Mouse (Mus musculus) left cerebral cortex, postnatal 36 days (tissue): ENCODE measurements around the gene Zfp317. TPM values are rescaled to one million over a fixed set of nuclear protein-coding genes. Genes with fewer than 3 reads are reported as not detected.
A peak's percentile ranks its signal among the peaks of the same experiment; 100 is the strongest.
"Not testable (repeated sequence)": the region's sequence is repeated elsewhere in the genome, so short reads cannot be mapped to it uniquely, and the experiment has no call there.

ENCODE experiments used
- DNase-seq, 2 experiments: peaks; one replicate each; pipeline ENCODE4 v3.0.0; 2021 to 2022; ENCODE audit warnings: low spot score in 2 of 2, mixed read lengths in 1 of 2
- intact Hi-C: fragments of 180-260 bp; cut with DNase I; formaldehyde crosslinking; loops from one replicate; pipeline ENCODE4 v1.15.1; 2025
- total RNA-seq, 2 experiments: library from RNA; stranded (reverse); gene quantifications; 2 replicates each; pipeline ENCODE4 v1.2.3; 2021

Gene Zfp317
- total RNA-seq = 10 to 100 TPM; 19.7 to 21.9 TPM

GRCm38 (mm10) chr9:19621843-19622822, at the start of gene Zfp317:
Gene Zfp317, plus strand, starts transcription at chr9:19622102.
- DNase-seq = peak; percentile 89 to 91
- intact Hi-C loops = no loop called here

GRCm38 (mm10) chr9:19582317-19582716, 39.6 kb upstream of the Zfp317 start, which contains the start of gene Olfr855:
Gene Olfr855, plus strand, starts transcription at chr9:19582617.
- intact Hi-C loops = no loop called here
- no peak for DNase-seq

DNA sequence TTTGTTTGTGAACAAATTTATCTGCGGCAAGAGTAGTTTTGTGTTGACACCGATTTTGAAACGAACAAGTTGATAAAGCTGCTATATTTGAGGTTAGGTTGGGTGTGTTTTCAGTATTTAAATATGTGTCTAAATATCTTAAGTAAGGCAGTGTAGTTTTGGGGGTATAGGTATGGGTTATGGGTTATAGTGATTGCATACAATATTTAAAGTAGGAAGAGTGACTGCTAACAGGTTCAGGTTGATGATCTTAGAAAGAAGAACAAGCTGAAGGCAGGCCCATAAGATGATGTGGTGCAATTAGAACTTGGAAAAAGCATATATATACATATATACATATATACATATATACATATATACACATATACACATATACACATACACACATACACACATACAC, 605 bp upstream of the Zfp317 start:
- DNase-seq = no peak
- intact Hi-C loops = no loop called here

- intact Hi-C loops = no loop called here
- DNase-seq = no peak
Measured at GRCm38 (mm10) chr9:19629574-19629973, 7.7 kb downstream of the Zfp317 start.

DNA sequence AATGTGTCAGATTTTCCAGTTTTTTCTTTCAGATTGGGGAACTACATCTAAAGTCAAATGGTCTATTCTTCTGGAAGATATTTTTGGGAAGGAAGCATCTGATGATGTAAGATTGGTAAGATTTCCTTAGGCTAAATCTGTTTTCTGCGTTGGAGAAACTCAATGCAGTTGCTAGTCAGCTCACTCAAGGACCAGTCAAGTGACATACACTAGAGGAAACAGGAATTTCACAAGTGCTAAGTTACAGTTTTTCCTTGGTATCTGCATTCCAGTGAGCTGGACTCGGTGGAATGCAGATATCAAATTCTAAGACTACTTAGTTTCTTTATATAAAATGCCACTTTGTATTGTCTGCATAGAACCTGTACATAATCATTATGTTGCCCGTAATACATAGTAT, 23.3 kb downstream of the Zfp317 start:
- DNase-seq = no peak
- intact Hi-C loops = no loop called here

GRCm38 (mm10) chr9:19690281-19690680, 68.4 kb downstream of the Zfp317 start:
- DNase-seq = no peak
- intact Hi-C loops = no loop called here

DNA sequence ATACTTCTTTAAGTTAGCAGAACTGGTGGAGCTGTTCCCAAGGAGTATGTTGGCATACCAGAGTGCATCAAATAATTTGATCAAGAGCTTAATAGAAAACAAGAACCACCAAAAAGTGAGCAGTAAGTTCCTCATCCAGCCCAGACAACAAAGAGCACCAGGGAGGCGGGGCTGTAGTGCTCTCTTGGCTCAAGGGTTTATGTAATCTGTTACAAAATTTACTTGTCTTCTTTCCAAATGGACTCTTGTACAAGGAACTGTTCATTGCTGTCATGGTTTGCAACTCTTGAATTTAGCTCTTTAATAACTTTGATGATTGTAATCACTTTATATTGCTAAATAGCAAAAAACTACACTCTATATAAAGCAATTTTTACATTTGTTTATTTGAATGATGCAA, 69.5 kb downstream of the Zfp317 start:
- intact Hi-C loops = no loop called here

DNA sequence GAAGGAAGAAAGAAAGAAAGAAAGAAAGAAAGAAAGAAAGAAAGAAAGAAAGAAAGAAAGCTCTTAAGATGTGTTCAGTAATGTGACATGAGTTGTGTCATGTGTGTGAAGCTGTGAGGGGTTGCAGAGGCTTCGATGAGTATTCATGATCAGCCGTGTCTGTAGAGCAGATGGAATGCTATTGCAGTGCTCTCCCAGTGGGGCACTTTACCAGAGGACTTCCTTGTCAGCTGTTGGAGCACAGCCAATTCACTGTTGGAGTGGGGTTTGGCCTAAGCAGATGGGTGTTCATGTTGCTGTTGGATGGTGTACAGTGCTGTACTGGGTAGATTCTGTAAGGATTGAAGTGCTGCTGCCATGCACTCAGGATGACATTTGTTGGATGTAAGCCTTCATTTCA, 70.5 kb downstream of the Zfp317 start:
- no peak for DNase-seq
- intact Hi-C loops = no loop called here

More for the DNA sequence above, 69.5 kb downstream of the Zfp317 start:
- DNase-seq = no peak

- intact Hi-C loops, DNase-seq: not testable (repeated sequence)
Measured at GRCm38 (mm10) chr9:19694285-19694684, 72.4 kb downstream of the Zfp317 start.

DNA sequence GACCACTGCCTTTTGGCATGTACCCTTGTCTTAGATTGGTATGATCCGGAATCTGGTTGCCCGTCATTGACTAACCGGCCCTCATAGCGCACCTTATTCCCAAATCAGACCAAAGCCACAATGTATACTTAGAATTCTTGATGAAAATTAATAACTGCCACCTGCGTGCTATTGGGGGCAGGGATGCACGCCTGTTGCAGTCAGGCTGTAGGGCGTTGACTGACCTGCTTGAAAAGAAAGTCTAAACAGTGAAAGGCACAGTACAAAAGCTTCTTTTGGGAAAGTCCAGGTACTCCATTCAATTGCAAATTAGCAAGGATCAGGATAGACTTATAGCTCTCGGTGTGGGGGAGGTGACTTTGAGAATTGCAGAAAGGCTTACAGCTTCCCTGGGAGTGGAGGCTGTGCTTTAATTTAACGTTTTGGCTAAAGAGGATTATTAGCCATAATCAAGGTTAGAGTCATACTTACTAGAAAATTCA, 73.0 kb downstream of the Zfp317 start:
- DNase-seq, intact Hi-C loops: not testable (repeated sequence)

Other genes with a start within 250 kb of the Zfp317 start
- not detected for gene Olfr847, start 243.4 kb upstream of the Zfp317 start, total RNA-seq
- gene Olfr849, start 181.8 kb upstream of the Zfp317 start, total RNA-seq = not detected
- gene Olfr850, start 143.9 kb upstream of the Zfp317 start, total RNA-seq = not detected
- not detected for gene Olfr851, start 128.8 kb upstream of the Zfp317 start, total RNA-seq
- gene Olfr853, start 81.0 kb upstream of the Zfp317 start, total RNA-seq = not detected
- not detected for gene Olfr854, start 54.7 kb upstream of the Zfp317 start, total RNA-seq
- gene Olfr855, start 39.5 kb upstream of the Zfp317 start, total RNA-seq = not detected
- gene Olfr857, start 87.3 kb downstream of the Zfp317 start, total RNA-seq = not detected
- gene Olfr58, start 158.2 kb downstream of the Zfp317 start, total RNA-seq = not detected
- gene Olfr859, start 182.8 kb downstream of the Zfp317 start, total RNA-seq = not detected
- gene Olfr860, start 227.6 kb downstream of the Zfp317 start, total RNA-seq = not detected